ENCODE assay signal across 16 mouse cellular contexts in the genomic region with DNA sequence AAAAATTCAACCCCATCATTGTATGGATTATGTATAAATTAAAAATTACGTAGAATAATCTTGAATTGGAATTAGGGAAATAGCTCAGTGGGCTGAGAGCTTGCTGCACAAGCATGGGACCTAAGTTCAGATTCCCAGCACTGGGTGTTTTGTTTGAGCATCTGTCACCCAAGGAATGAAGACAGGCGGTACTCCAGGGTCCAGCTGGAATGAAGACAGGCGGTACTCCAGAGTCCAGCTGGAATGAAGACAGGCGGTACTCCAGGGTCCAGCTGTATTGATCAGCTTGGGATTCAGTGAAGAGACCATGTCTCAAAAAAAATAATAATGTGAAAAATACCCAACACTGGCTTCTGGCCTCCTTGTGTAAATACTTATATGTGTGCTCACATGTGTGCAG.
"Had no signal": no experiment of that assay in that cellular context is flagged by ENCODE, and none has a peak within 500 bp of the region (broad histone marks: within the 10 kb centered on the region; RNA-seq: fewer than 3 reads in every experiment).

No protein-coding gene starts in this region.

- H3K4me2 ChIP-seq: lung, embryonic 15.5 days; midbrain, embryonic 11.5 days; midbrain, embryonic 13.5 days; midbrain, embryonic 15.5 days; neural tube, embryonic 12.5 days; stomach, embryonic 15.5 days had no signal

- ATAC-seq: liver, postnatal 0 days; midbrain, embryonic 13.5 days; midbrain, embryonic 15.5 days had no signal

- H3K9ac ChIP-seq: liver, postnatal 0 days; lung, embryonic 15.5 days; midbrain, embryonic 13.5 days; midbrain, embryonic 15.5 days; neural tube, embryonic 12.5 days; stomach, embryonic 15.5 days had no signal

- H3K4me3 ChIP-seq: lung, embryonic 15.5 days; megakaryocyte, embryonic 14.5 days; midbrain, embryonic 13.5 days; midbrain, embryonic 15.5 days; neural tube, embryonic 12.5 days; stomach, embryonic 15.5 days had no signal

- H3K4me1 ChIP-seq: lung, embryonic 15.5 days; midbrain, embryonic 13.5 days; midbrain, embryonic 15.5 days; neural tube, embryonic 12.5 days; stomach, embryonic 15.5 days had no signal

- DNase-seq: liver, postnatal 0 days; lung, adult 2 months; lung, postnatal 10 days; right cerebral cortex, postnatal 14 days; thymus, adult 2 months; thymus, postnatal 25 days; thymus, postnatal 4 days had no signal

- H3K9me3 ChIP-seq: lung, embryonic 15.5 days; megakaryocyte, embryonic 14.5 days; midbrain, embryonic 13.5 days; midbrain, embryonic 15.5 days; neural tube, embryonic 12.5 days; stomach, embryonic 15.5 days had no signal

- H3K27ac ChIP-seq: lung, embryonic 15.5 days; macrophage; midbrain, embryonic 13.5 days; midbrain, embryonic 15.5 days; neural tube, embryonic 12.5 days; stomach, embryonic 15.5 days; stomach, postnatal 0 days had no signal

- H3K36me3 ChIP-seq: lung, embryonic 15.5 days; midbrain, embryonic 15.5 days; neural tube, embryonic 12.5 days; stomach, embryonic 15.5 days had no signal

- H3K27me3 ChIP-seq: lung, embryonic 15.5 days; megakaryocyte, embryonic 14.5 days; midbrain, embryonic 13.5 days; midbrain, embryonic 15.5 days; neural tube, embryonic 12.5 days; stomach, embryonic 15.5 days had no signal
